Mouse (Mus musculus) kidney, postnatal 0 days (tissue): ENCODE data around the gene Zfp592. TPM values are rescaled to one million over a fixed set of nuclear protein-coding genes. Genes with fewer than 3 reads are reported as not detected.

ENCODE experiments used
- ATAC-seq: fragments of 200-750 bp; cut with Nextera tagmentation; replicated peaks from 2 replicates; pipeline ENCODE4 v1.8.0; 2017; ENCODE audit warnings: low read depth, moderate number of reproducible peaks, moderate TSS enrichment, moderate library complexity; ENCODE audit not compliant: low FRiP score
- DNase-seq: peaks from one replicate; pipeline ENCODE4 v3.0.0-alpha.2; 2016; ENCODE audit warnings: low spot score
- H3K27ac ChIP-seq: fragments of 300-500 bp; sonication (generic); 2 replicates; pipeline ENCODE4 v1.5.1; 2014; ENCODE audit warnings: mild to moderate bottlenecking
- H3K27me3 ChIP-seq: fragments of 300-500 bp; sonication (generic); 2 replicates; pipeline ENCODE4 v1.6.1; 2014; ENCODE audit warnings: low read length, mixed read lengths; ENCODE audit not compliant: insufficient read depth
- H3K36me3 ChIP-seq: fragments of 300-500 bp; sonication (generic); 2 replicates; pipeline ENCODE4 v1.6.1; 2014; ENCODE audit warnings: low read length, mixed read lengths; ENCODE audit not compliant: insufficient read depth
- H3K4me1 ChIP-seq: fragments of 300-500 bp; sonication (generic); replicated peaks from 2 replicates; pipeline ENCODE4 v1.6.1; 2014; ENCODE audit warnings: antibody characterized with exemption, low read length, mixed read lengths; ENCODE audit not compliant: insufficient read depth
- H3K4me2 ChIP-seq: fragments of 300-500 bp; sonication (generic); 2 replicates; pipeline ENCODE4 v1.6.1; 2014; ENCODE audit warnings: mild to moderate bottlenecking, low read length, moderate library complexity, mixed read lengths
- H3K4me3 ChIP-seq: fragments of 300-500 bp; sonication (generic); replicated peaks from 2 replicates; pipeline ENCODE4 v1.5.1; 2014; ENCODE audit warnings: low read depth, low read length
- H3K9ac ChIP-seq: fragments of 300-500 bp; sonication (generic); 2 replicates; pipeline ENCODE4 v1.6.1; 2014; ENCODE audit warnings: low read depth, low read length
- H3K9me3 ChIP-seq: fragments of 300-500 bp; sonication (generic); replicated peaks from 2 replicates; pipeline ENCODE4 v1.6.1; 2016; ENCODE audit warnings: low read length, inconsistent platforms, mixed read lengths
- CTCF ChIP-seq: IDR thresholded peaks from 2 replicates; pipeline ENCODE4 v1.5.1; 2016; ENCODE audit warnings: antibody characterized with exemption, low read depth, mild to moderate bottlenecking, moderate library complexity
- WGBS: fragments of 180-500 bp; shearing (Covaris S2); extraction: QIAGEN DNeasy Blood & Tissue Kit; methylation state at CpG from one replicate; pipeline ENCODE4 v1.1.7; 2014; 5-methylcytosine and 5-hydroxymethylcytosine counted together
- polyA plus RNA-seq: library from polyadenylated mRNA; unstranded; fragments of >200 nt; fragmentation: Nextera tagmentation; extraction: Ambion mirVana; gene quantifications from 2 replicates; pipeline ENCODE4 v1.2.1, GENCODE M21; 2015

Gene Zfp592
- 8.6 and 9.7 TPM in 2 replicates for polyA plus RNA-seq

- no peak for TF ChIP-seq CTCF
- no peaks in the 10 kb centered on the region for H3K36me3 ChIP-seq
- H3K4me1 ChIP-seq, result peaks cover 25% of the 10 kb centered on the region
- 1% methylated on average over 46 of the region's 102 CpGs for WGBS
- H3K9me3 ChIP-seq, result no peaks in the 10 kb centered on the region
- no peaks in the 10 kb centered on the region for H3K27me3 ChIP-seq
- DNase-seq (peak; percentile 82), ATAC-seq (peak; percentile 95)
- H3K4me2 ChIP-seq, result peak within 1 kb of the TSS; percentile 91
- peak within 1 kb of the TSS; percentile 97 for H3K9ac ChIP-seq
- peak within 1 kb of the TSS; percentile 98 for H3K27ac ChIP-seq
- peak within 1 kb of the TSS; percentile 91 for H3K4me3 ChIP-seq
Measured at GRCm38 (mm10) chr7:80992980-80993833, at the start of gene Zfp592. Zfp592 (plus strand) TSS chr7:80993681.

GRCm38 (mm10) chr7:80947445-80948350, 45.8 kb upstream of the Zfp592 start, which contains the start of gene Sec11a:
Sec11a (minus strand) TSS chr7:80947780.
- H3K4me3 ChIP-seq, result peak within 1 kb of the TSS; percentile 74
- peak; percentile 95 for DNase-seq
- TF ChIP-seq CTCF, result no peak; the same call in 1 of the 2 replicates

GRCm38 (mm10) chr7:80951461-80951860, 42.0 kb upstream of the Zfp592 start:
- no peak overlapping the region for H3K4me2 ChIP-seq
- no peak for DNase-seq
- H3K27ac ChIP-seq, result no peak overlapping the region
- ATAC-seq, result no peak
- no peaks in the 10 kb centered on the region for H3K27me3 ChIP-seq
- no peak for TF ChIP-seq CTCF
- H3K4me1 ChIP-seq, result peaks cover 3% of the 10 kb centered on the region; the same call in 1 of the 2 replicates
- no peaks in the 10 kb centered on the region for H3K36me3 ChIP-seq
- H3K9ac ChIP-seq, result no peak overlapping the region
- 80% methylated on average over 4 of the region's 4 CpGs for WGBS
- no peaks in the 10 kb centered on the region for H3K9me3 ChIP-seq
- H3K4me3 ChIP-seq, result no peak overlapping the region

More at GRCm38 (mm10) chr7:80947445-80948350, 45.8 kb upstream of the Zfp592 start, which contains the start of gene Sec11a:
- Histone ChIP-seq H3K9me3 (no peaks in the 10 kb centered on the region), H3K27me3 (no peaks in the 10 kb centered on the region), H3K4me1 (peaks cover 3% of the 10 kb centered on the region; the same call in 1 of the 2 replicates), H3K4me2 (peak within 1 kb of the TSS; percentile 73), H3K9ac (peak within 1 kb of the TSS; percentile 81), H3K36me3 (no peaks in the 10 kb centered on the region), H3K27ac (peak within 1 kb of the TSS; percentile 90)
- peak; percentile 99 for ATAC-seq
- WGBS, result 2% methylated on average over 44 of the region's 44 CpGs

- TF ChIP-seq CTCF, result no peak
- no peak overlapping the region for H3K27ac ChIP-seq
- H3K36me3 ChIP-seq, result no peaks in the 10 kb centered on the region
- H3K9me3 ChIP-seq, result no peaks in the 10 kb centered on the region
- peaks cover 3% of the 10 kb centered on the region; the same call in 1 of the 2 replicates for H3K4me1 ChIP-seq
- no peak for ATAC-seq
- H3K4me3 ChIP-seq, result no peak overlapping the region
- no peak overlapping the region for H3K9ac ChIP-seq
- no peak overlapping the region for H3K4me2 ChIP-seq
- H3K27me3 ChIP-seq, result no peaks in the 10 kb centered on the region
- DNase-seq, result no peak
- 51% methylated on average over 3 of the region's 3 CpGs for WGBS
Measured at GRCm38 (mm10) chr7:80952140-80952539, 41.3 kb upstream of the Zfp592 start.

- H3K4me3 ChIP-seq, result no peak overlapping the region
- no peak overlapping the region for H3K4me2 ChIP-seq
- H3K9me3 ChIP-seq, result no peaks in the 10 kb centered on the region
- peak; percentile 58 for DNase-seq
- no peak for TF ChIP-seq CTCF
- 42% methylated on average over 2 of the region's 2 CpGs for WGBS
- H3K27me3 ChIP-seq, result no peaks in the 10 kb centered on the region
- H3K36me3 ChIP-seq, result no peaks in the 10 kb centered on the region
- H3K9ac ChIP-seq, result no peak overlapping the region
- ATAC-seq, result peak; percentile 74
- no peaks in the 10 kb centered on the region for H3K4me1 ChIP-seq
- no peak overlapping the region for H3K27ac ChIP-seq
Measured at GRCm38 (mm10) chr7:80954251-80954650, 39.2 kb upstream of the Zfp592 start.

- H3K36me3 ChIP-seq, result no peaks in the 10 kb centered on the region
- no peaks in the 10 kb centered on the region for H3K9me3 ChIP-seq
- no peak overlapping the region for H3K27ac ChIP-seq
- H3K4me3 ChIP-seq, result no peak overlapping the region
- TF ChIP-seq CTCF, result no peak
- 71% methylated on average over 2 of the region's 2 CpGs for WGBS
- DNase-seq (no peak), ATAC-seq (no peak)
- no peaks in the 10 kb centered on the region for H3K4me1 ChIP-seq
- no peak overlapping the region for H3K4me2 ChIP-seq
- H3K9ac ChIP-seq, result no peak overlapping the region
- H3K27me3 ChIP-seq, result no peaks in the 10 kb centered on the region
Measured at GRCm38 (mm10) chr7:80956891-80957290, 36.6 kb upstream of the Zfp592 start.
